Mouse (Mus musculus): Measurements from ENCODE around the gene Morc2a. TPM values are rescaled to one million over a fixed set of nuclear protein-coding genes. Genes with fewer than 3 reads are reported as not detected.

The Morc2a gene
- polyA plus RNA-seq, 1 experiment from 2014 or later: 18.1 TPM

- WGBS: 41% methylated on average over 3 of the region's 3 CpGs
- no peaks in the 10 kb centered on the region for H3K27me3 ChIP-seq (ENCODE audit: control insufficient read depth, insufficient read depth, low read length)
- no peak overlapping the region for H3K4me3 ChIP-seq (ENCODE audit: low read length)
- no peak for ATAC-seq (replicated peaks; ENCODE audit: extremely low read depth, insufficient read depth, low FRiP score)
- H3K4me1 ChIP-seq (ENCODE audit: control insufficient read depth, insufficient read depth, low read length): peaks cover 8% of the 10 kb centered on the region
- no peak overlapping the region for H3K27ac ChIP-seq (ENCODE audit: low read length)
- no peaks in the 10 kb centered on the region for H3K36me3 ChIP-seq (ENCODE audit: control insufficient read depth, insufficient read depth)
- no peaks in the 10 kb centered on the region for H3K9me3 ChIP-seq (replicated peaks; ENCODE audit: control insufficient read depth, low read length)
- no peak overlapping the region for H3K9ac ChIP-seq (ENCODE audit: low read length)
- H3K4me2 ChIP-seq (ENCODE audit: low read depth, low read length): no peak overlapping the region
Observed at GRCm38 (mm10) chr11:3722036-3722435, 73.0 kb downstream of the Morc2a start.

- ATAC-seq (replicated peaks; ENCODE audit: extremely low read depth, insufficient read depth, low FRiP score): no peak
- peaks cover 8% of the 10 kb centered on the region for H3K4me1 ChIP-seq (ENCODE audit: control insufficient read depth, insufficient read depth, low read length)
- no peak overlapping the region for H3K4me3 ChIP-seq (ENCODE audit: low read length)
- H3K36me3 ChIP-seq (ENCODE audit: control insufficient read depth, insufficient read depth): no peaks in the 10 kb centered on the region
- H3K9me3 ChIP-seq (replicated peaks; ENCODE audit: control insufficient read depth, low read length): no peaks in the 10 kb centered on the region
- H3K27me3 ChIP-seq (ENCODE audit: control insufficient read depth, insufficient read depth, low read length): no peaks in the 10 kb centered on the region
- 54% methylated on average over 3 of the region's 3 CpGs for WGBS
- H3K27ac ChIP-seq (ENCODE audit: low read length): no peak overlapping the region
- H3K9ac ChIP-seq (ENCODE audit: low read length): no peak overlapping the region
- no peak overlapping the region for H3K4me2 ChIP-seq (ENCODE audit: low read depth, low read length)
Observed at GRCm38 (mm10) chr11:3722861-3723260, 73.9 kb downstream of the Morc2a start.

GRCm38 (mm10) chr11:3723910-3724309 is 74.9 kb downstream of the Morc2a start:
- peak overlapping the region; percentile 32; the same call in 1 of the 2 replicates for H3K27ac ChIP-seq (ENCODE audit: low read length)
- H3K36me3 ChIP-seq (ENCODE audit: control insufficient read depth, insufficient read depth): no peaks in the 10 kb centered on the region
- H3K4me1 ChIP-seq (ENCODE audit: control insufficient read depth, insufficient read depth, low read length): peaks cover 8% of the 10 kb centered on the region
- no peak overlapping the region for H3K9ac ChIP-seq (ENCODE audit: low read length)
- no peak for ATAC-seq (replicated peaks; ENCODE audit: extremely low read depth, insufficient read depth, low FRiP score)
- no peaks in the 10 kb centered on the region for H3K27me3 ChIP-seq (ENCODE audit: control insufficient read depth, insufficient read depth, low read length)
- H3K9me3 ChIP-seq (replicated peaks; ENCODE audit: control insufficient read depth, low read length): no peaks in the 10 kb centered on the region
- 44% methylated on average over 4 of the region's 4 CpGs for WGBS
- no peak overlapping the region for H3K4me3 ChIP-seq (ENCODE audit: low read length)
- no peak overlapping the region for H3K4me2 ChIP-seq (ENCODE audit: low read depth, low read length)

GRCm38 (mm10) chr11:3724726-3725125 is 75.7 kb downstream of the Morc2a start:
- H3K36me3 ChIP-seq (ENCODE audit: control insufficient read depth, insufficient read depth): no peaks in the 10 kb centered on the region
- H3K9ac ChIP-seq (ENCODE audit: low read length): no peak overlapping the region
- H3K27me3 ChIP-seq (ENCODE audit: control insufficient read depth, insufficient read depth, low read length): no peaks in the 10 kb centered on the region
- no peak for ATAC-seq (replicated peaks; ENCODE audit: extremely low read depth, insufficient read depth, low FRiP score)
- no peak overlapping the region for H3K27ac ChIP-seq (ENCODE audit: low read length)
- WGBS: 54% methylated on average over 5 of the region's 5 CpGs
- no peak overlapping the region for H3K4me2 ChIP-seq (ENCODE audit: low read depth, low read length)
- H3K4me1 ChIP-seq (ENCODE audit: control insufficient read depth, insufficient read depth, low read length): peaks cover 8% of the 10 kb centered on the region
- H3K9me3 ChIP-seq (replicated peaks; ENCODE audit: control insufficient read depth, low read length): no peaks in the 10 kb centered on the region
- no peak overlapping the region for H3K4me3 ChIP-seq (ENCODE audit: low read length)

- no peak for ATAC-seq (replicated peaks; ENCODE audit: extremely low read depth, insufficient read depth, low FRiP score)
- no peak overlapping the region for H3K4me3 ChIP-seq (ENCODE audit: low read length)
- H3K4me1 ChIP-seq (ENCODE audit: control insufficient read depth, insufficient read depth, low read length): peaks cover 8% of the 10 kb centered on the region
- no peak overlapping the region for H3K4me2 ChIP-seq (ENCODE audit: low read depth, low read length)
- no peaks in the 10 kb centered on the region for H3K36me3 ChIP-seq (ENCODE audit: control insufficient read depth, insufficient read depth)
- H3K9me3 ChIP-seq (replicated peaks; ENCODE audit: control insufficient read depth, low read length): no peaks in the 10 kb centered on the region
- WGBS: 48% methylated on average over 10 of the region's 10 CpGs
- H3K27ac ChIP-seq (ENCODE audit: low read length): no peak overlapping the region
- no peak overlapping the region for H3K9ac ChIP-seq (ENCODE audit: low read length)
- no peaks in the 10 kb centered on the region for H3K27me3 ChIP-seq (ENCODE audit: control insufficient read depth, insufficient read depth, low read length)
Observed at GRCm38 (mm10) chr11:3725331-3726054, 76.5 kb downstream of the Morc2a start.

GRCm38 (mm10) chr11:3727438-3728105 is 78.6 kb downstream of the Morc2a start:
- H3K9me3 ChIP-seq (replicated peaks; ENCODE audit: control insufficient read depth, low read length): no peaks in the 10 kb centered on the region
- H3K27ac ChIP-seq (ENCODE audit: low read length): no peak overlapping the region
- no peaks in the 10 kb centered on the region for H3K36me3 ChIP-seq (ENCODE audit: control insufficient read depth, insufficient read depth)
- H3K4me3 ChIP-seq (ENCODE audit: low read length): no peak overlapping the region
- H3K9ac ChIP-seq (ENCODE audit: low read length): no peak overlapping the region
- no peak overlapping the region for H3K4me2 ChIP-seq (ENCODE audit: low read depth, low read length)
- WGBS: 63% methylated on average over 9 of the region's 9 CpGs
- H3K27me3 ChIP-seq (ENCODE audit: control insufficient read depth, insufficient read depth, low read length): no peaks in the 10 kb centered on the region
- no peak for ATAC-seq (replicated peaks; ENCODE audit: extremely low read depth, insufficient read depth, low FRiP score)
- H3K4me1 ChIP-seq (ENCODE audit: control insufficient read depth, insufficient read depth, low read length): peaks cover 8% of the 10 kb centered on the region

- H3K27me3 ChIP-seq (ENCODE audit: control insufficient read depth, insufficient read depth, low read length): 0 out of 2 replicates have a peak, but pooled peaks cover 3% of the 10 kb centered on the region
- H3K9me3 ChIP-seq (replicated peaks; ENCODE audit: control insufficient read depth, low read length): no peaks in the 10 kb centered on the region
- 79% methylated on average over 4 of the region's 4 CpGs for WGBS
- ATAC-seq (replicated peaks; ENCODE audit: extremely low read depth, insufficient read depth, low FRiP score): no peak
- no peaks in the 10 kb centered on the region for H3K36me3 ChIP-seq (ENCODE audit: control insufficient read depth, insufficient read depth)
- H3K4me2 ChIP-seq (ENCODE audit: low read depth, low read length): no peak overlapping the region
- no peak overlapping the region for H3K4me3 ChIP-seq (ENCODE audit: low read length)
- H3K4me1 ChIP-seq (ENCODE audit: control insufficient read depth, insufficient read depth, low read length): no peaks in the 10 kb centered on the region
- H3K27ac ChIP-seq (ENCODE audit: low read length): no peak overlapping the region
- no peak overlapping the region for H3K9ac ChIP-seq (ENCODE audit: low read length)
Observed at GRCm38 (mm10) chr11:3731469-3731868, 82.5 kb downstream of the Morc2a start.

GRCm38 (mm10) chr11:3733933-3734636 is 85.1 kb downstream of the Morc2a start:
- no peak overlapping the region for H3K9ac ChIP-seq (ENCODE audit: low read length)
- no peaks in the 10 kb centered on the region for H3K4me1 ChIP-seq (ENCODE audit: control insufficient read depth, insufficient read depth, low read length)
- no peak overlapping the region for H3K27ac ChIP-seq (ENCODE audit: low read length)
- no peak overlapping the region for H3K4me3 ChIP-seq (ENCODE audit: low read length)
- no peaks in the 10 kb centered on the region for H3K9me3 ChIP-seq (replicated peaks; ENCODE audit: control insufficient read depth, low read length)
- ATAC-seq (replicated peaks; ENCODE audit: extremely low read depth, insufficient read depth, low FRiP score): no peak
- WGBS: 74% methylated on average over 14 of the region's 14 CpGs
- no peaks in the 10 kb centered on the region for H3K36me3 ChIP-seq (ENCODE audit: control insufficient read depth, insufficient read depth)
- 0 out of 2 replicates have a peak, but pooled peaks cover 3% of the 10 kb centered on the region for H3K27me3 ChIP-seq (ENCODE audit: control insufficient read depth, insufficient read depth, low read length)
- H3K4me2 ChIP-seq (ENCODE audit: low read depth, low read length): no peak overlapping the region

GRCm38 (mm10) chr11:3735715-3736114 is 86.7 kb downstream of the Morc2a start:
- Histone ChIP-seq H3K27me3 (ENCODE audit: control insufficient read depth, insufficient read depth, low read length) (0 out of 2 replicates have a peak, but pooled peaks cover 3% of the 10 kb centered on the region), H3K9ac (ENCODE audit: low read length) (no peak overlapping the region), H3K36me3 (ENCODE audit: control insufficient read depth, insufficient read depth) (no peaks in the 10 kb centered on the region), H3K4me3 (ENCODE audit: low read length) (no peak overlapping the region), H3K27ac (ENCODE audit: low read length) (no peak overlapping the region), H3K9me3 (replicated peaks; ENCODE audit: control insufficient read depth, low read length) (no peaks in the 10 kb centered on the region), H3K4me1 (ENCODE audit: control insufficient read depth, insufficient read depth, low read length) (no peaks in the 10 kb centered on the region), H3K4me2 (ENCODE audit: low read depth, low read length) (no peak overlapping the region)
- 71% methylated on average over 11 of the region's 11 CpGs for WGBS
- ATAC-seq (replicated peaks; ENCODE audit: extremely low read depth, insufficient read depth, low FRiP score): no peak
